Mouse (Mus musculus) gastrocnemius, postnatal 4 days (tissue): Measurements from ENCODE around the gene Esp24. TPM values are rescaled to one million over a fixed set of nuclear protein-coding genes. Genes with fewer than 3 reads are reported as not detected.
"Not testable (repeated sequence)": the region's sequence is repeated elsewhere in the genome, so short reads cannot be mapped to it uniquely, and the experiment has no call there.

Experiments used
- DNase-seq, 2 experiments: peaks; one replicate each; pipeline ENCODE4 v3.0.0; 2021 to 2022; ENCODE audit warnings: low spot score in 2 of 2, mixed read lengths in 2 of 2
- long read RNA-seq, 2 experiments: library from polyadenylated mRNA; stranded (forward); transcript quantifications; one replicate each; pipeline ENCODE4 v2.0.0; 2021
- total RNA-seq, 2 experiments: library from RNA; stranded (reverse); gene quantifications; 2 replicates each; pipeline ENCODE4 v1.2.3; 2021

Esp24 gene
- not detected for total RNA-seq
- long read RNA-seq, experiment 1 = 0 reads
- long read RNA-seq, experiment 2 = 0 reads

DNA sequence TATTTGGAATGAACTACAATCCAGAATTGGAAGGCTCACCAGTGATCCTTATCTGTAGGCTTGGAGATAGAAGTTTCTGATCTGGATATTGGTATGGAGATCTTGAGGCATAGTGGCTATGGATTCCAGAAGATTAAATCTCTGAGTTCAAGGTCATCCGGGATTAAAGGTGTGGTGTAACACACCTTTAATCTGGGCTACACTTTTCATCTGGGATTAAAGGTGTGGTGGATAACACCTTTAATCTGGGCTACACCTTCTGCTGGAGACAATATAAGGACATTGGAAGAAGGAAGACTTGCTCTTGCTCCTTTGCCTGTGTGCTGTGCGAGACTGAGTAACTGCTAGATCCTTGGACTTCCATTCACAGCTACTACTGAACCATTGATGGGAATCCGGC lies at the start of gene Esp24:
Gene Esp24 (plus strand): TSS at position 301 of the 400 bp plus-strand sequence.
- not testable (repeated sequence) for DNase-seq

DNA sequence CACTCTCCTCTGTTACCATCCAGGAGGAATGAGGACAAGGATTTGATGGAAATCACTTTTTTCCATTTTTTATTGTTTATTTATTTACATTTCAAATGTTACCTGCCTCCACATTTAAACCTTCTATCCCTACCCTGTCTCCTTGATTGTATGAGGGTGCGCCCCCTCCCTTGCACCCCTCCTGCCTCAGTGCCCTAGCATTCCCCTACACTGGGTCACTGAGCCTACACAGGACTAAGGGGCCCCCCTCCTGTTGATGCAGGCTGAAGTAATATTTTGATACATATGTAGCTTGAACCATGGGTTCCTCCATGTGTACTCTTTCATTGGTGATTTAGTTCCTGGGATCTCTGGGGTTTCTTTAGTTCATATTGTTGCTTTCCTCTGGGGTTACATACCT lies 26.6 kb upstream of the Esp24 start:
- DNase-seq = no peak

DNA sequence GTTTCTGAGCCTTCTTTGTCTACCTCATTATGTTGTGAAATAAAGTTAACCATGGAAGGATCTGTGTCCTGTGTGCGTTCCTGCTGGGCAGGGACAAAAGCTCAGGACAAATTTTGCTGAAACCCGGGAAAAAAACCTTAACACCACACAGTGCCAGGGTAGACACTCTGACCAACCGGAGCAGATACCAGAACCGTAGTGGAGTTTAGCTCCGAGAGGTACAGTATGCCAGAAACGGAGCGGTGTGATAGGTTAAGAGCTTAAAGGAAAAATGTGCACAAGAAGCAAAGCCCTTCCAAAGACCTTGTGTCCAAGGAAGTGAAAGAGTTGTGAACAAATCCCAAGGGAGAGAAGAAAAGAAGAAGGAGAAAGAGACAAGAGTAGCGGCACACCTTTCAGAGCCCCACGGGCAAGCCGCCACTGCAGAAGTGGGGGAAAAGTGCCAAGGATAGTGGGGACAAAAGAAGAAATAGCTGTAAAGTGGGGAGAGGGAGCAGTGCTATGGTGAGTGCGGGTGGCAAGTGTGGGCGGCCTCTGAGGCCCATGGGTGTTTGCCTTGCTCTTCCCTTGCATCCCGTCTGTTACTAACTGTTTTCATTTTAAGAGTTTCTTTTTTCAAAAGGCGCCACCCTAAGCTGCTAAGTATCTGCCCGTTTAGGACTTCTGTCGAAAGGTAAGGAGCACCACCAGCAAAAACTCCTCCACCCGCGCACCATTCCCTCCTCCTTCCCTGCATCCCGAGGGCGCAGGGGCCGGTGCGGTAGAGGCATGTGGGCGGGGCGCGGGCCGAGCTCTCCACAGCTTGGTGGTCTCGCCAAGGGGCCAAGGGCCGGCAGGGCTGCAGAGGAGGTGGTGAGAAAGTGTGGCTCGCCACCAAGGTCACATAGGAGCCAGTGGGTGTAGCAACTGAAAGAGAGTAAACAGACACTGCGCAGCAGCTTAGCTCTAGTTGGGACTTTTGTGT lies 25.5 kb upstream of the Esp24 start:
- no peak for DNase-seq

DNA sequence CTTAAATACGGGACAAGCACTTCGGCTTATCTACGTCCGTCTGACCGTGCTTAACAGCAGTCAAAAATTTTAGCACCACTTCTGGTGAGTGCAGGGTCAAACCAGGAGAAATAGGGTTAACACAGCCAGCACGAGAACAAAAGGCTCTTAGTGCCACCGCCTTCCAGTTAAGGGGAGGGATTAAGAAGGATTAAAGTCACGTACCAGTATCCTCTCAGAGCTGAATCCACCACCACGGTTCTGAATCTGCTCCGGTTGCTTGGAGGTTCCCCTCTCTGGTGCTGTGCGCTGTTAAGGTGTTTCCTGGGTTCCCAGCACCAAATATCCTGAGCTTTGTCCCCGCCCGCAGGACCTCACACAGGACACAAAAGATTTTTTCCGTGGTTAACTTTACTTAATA lies 19.3 kb upstream of the Esp24 start:
- DNase-seq = no peak

DNA sequence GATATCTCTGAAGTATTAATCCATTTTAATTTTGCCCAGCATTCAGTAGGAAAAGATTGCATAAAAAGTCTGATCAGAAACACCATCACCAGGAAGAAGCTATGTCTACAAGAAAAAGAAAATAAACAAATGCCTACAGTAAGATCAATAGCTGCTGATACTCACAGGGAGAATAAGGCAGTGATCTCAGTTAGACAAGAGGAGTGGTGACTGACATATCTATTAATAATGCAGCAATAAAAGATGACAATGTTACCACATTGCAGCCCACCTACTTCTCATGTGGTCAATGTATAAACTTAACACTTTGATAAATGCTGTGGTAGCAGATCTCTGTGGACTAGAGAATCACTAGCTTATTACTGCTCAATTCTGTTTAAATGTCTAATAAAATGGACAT lies 6.7 kb downstream of the Esp24 start, which contains the start of gene Gm21903:
Gene Gm21903 (minus strand): TSS at position 101 of the 400 bp plus-strand sequence.
- no peak for DNase-seq

DNA sequence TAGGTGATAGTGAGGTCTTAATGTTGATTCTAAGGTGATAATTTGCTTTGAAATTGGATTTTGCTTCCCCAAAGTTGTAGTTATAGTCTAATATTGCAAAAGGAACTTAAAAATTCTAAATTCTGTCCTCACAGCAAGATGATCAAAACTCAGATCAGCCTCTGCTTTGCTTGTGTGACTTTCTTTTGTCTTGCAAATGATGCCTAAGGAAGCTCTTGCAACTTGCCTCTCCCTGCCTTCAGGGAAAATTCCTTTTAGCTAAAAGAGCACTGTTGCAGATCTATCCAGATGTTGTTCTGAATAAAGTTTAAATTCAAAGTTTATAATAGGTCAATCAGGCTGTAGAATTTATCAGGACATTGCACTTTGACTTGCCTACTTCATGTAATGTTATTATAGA lies 27.1 kb downstream of the Esp24 start:
- no peak for DNase-seq

DNA sequence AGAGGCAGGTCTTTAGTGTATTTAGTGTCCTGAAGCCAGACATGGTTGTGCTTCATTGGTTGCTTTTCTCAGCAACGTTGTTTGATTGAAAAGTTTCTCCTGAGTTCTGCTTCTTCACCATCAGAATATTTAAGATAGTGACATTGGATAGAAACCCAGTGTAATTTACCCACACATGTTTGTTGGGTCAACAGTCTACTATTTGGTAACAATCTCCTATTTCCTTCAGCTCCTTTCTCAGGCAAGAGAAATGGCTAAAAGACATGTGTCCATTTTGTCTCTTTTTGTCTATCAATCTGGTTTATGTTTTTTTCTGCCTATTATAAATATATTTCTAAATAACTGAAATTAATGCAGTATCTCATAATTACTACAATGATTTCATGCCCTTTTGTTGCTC lies 40.4 kb downstream of the Esp24 start, which contains the start of gene Esp23:
Gene Esp23 (minus strand): TSS at position 101 of the 400 bp plus-strand sequence.
- DNase-seq = no peak

Other genes with a start within 250 kb of the Esp24 start
- not detected for gene Gm21903, start 6.6 kb downstream of the Esp24 start, total RNA-seq
- gene Esp23, start 40.3 kb downstream of the Esp24 start, total RNA-seq = not detected
- gene Esp22, start 58.6 kb downstream of the Esp24 start, total RNA-seq = not detected